ENCODE assay signal across 11 mouse cellular contexts in the genomic region with DNA sequence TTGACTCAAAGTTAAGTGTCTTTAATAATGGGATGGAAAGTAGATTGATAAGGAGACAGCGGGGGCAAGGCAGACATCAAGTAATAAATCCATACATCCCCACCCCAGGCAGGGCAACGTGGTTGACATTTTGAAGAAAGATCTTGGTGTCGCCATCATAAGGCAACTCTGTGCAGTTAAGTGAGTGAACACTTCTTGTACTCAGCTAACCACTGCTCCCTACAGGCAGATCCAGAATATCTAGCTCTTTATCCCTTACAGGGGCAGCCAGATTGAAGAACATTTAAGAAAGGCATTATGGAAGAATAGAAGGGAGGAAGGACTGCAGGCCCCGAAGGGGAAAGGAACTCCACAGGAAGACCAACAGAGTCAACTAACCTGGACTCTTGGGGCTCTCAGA. TPM values are rescaled to one million over a fixed set of nuclear protein-coding genes. Genes with fewer than 3 reads are reported as not detected.
A peak's percentile ranks its signal among the peaks of the same experiment; 100 is the strongest.
DNase-seq lines count a peak whose midpoint lies in the region; ATAC-seq and TF ChIP-seq lines count a peak whose summit lies in the region.
"Had no signal": no experiment of that assay in that cellular context is flagged by ENCODE, and none has a peak within 500 bp of the region (broad histone marks: within the 10 kb centered on the region; RNA-seq: fewer than 3 reads in every experiment).

No protein-coding gene starts in this region.

- no peak overlapping the region for H3K9ac ChIP-seq in heart, adult 2 months (ENCODE audit: low read depth, low read length)
- no peak overlapping the region for H3K9ac ChIP-seq in CH12.LX (ENCODE audit: insufficient read depth, low read depth)
- no peak overlapping the region for H3K9ac ChIP-seq in heart, embryonic 13.5 days
- H3K9ac ChIP-seq: liver, embryonic 13.5 days had no signal

- intact Hi-C loops in heart, adult 2 months (cut with DNase I), result loop anchor here (1.0 to 5.0 kb wide), 2 partner anchors 42 to 162 kb away; no protein-coding TSS in a partner anchor
- intact Hi-C loops in heart, postnatal 25 days (cut with DNase I), result loop anchor here (2.0 to 5.0 kb wide), 3 partner anchors 42 to 163 kb away; no protein-coding TSS in a partner anchor

- peak; percentile 76 for TF ChIP-seq CTCF in heart, adult 2 months (IDR thresholded peaks at IDR 0.05)
- peak in 1 of 2 experiments; percentile 59; a peak in 2 of 4 replicates for TF ChIP-seq CTCF in CH12.LX (conservative IDR thresholded peaks at IDR 0.05 in 1 of 2, IDR thresholded peaks at IDR 0.05 in 1 of 2; ENCODE audit: low read depth in 2 of 2, low read length in 2 of 2)
- TF ChIP-seq CTCF in thymus, adult 2 months (IDR thresholded peaks at IDR 0.05; ENCODE audit: borderline replicate concordance, control insufficient read depth, extremely low read depth, insufficient read depth, low read length, poor library complexity), result no peak

- dilution Hi-C loops in CH12.LX (cut with MboI; ENCODE audit: extremely low pct_ligation_motif_present, extremely low pct_unique_long_range_greater_than_20kb, low sequenced_read_pairs), result no loop called here

- peaks cover 4% of the 10 kb centered on the region; the same call in 1 of the 2 replicates for H3K36me3 ChIP-seq in heart, adult 2 months (ENCODE audit: control insufficient read depth, insufficient read depth, low read length)
- no peaks in the 10 kb centered on the region for H3K36me3 ChIP-seq in CH12.LX (replicated peaks in 1 of 2; ENCODE audit: control insufficient read depth in 1 of 2, insufficient read depth in 1 of 2, low read length in 1 of 2)
- no peaks in the 10 kb centered on the region for H3K36me3 ChIP-seq in heart, embryonic 13.5 days
- no peaks in the 10 kb centered on the region for H3K36me3 ChIP-seq in thymus, adult 2 months (ENCODE audit: control insufficient read depth, insufficient read depth, low read length)

- peak; percentile 54 for TF ChIP-seq RAD21 in CH12.LX (IDR thresholded peaks at IDR 0.05; ENCODE audit: low read depth, low read length)

- no peaks in the 10 kb centered on the region for H3K79me2 ChIP-seq in heart, adult 2 months (replicated peaks; ENCODE audit: control insufficient read depth, insufficient read depth, low read length)
- H3K79me2 ChIP-seq in CH12.LX (replicated peaks; ENCODE audit: control insufficient read depth, extremely low read depth, insufficient read depth, poor library complexity, severe bottlenecking), result no peaks in the 10 kb centered on the region

- 59% methylated on average over 4 of the region's 4 CpGs for WGBS in heart, adult 2 months
- WGBS in heart, embryonic 13.5 days, result 64% methylated on average over 4 of the region's 4 CpGs
- WGBS in thymus, adult 2 months, result 63% methylated on average over 4 of the region's 4 CpGs

- TF ChIP-seq EP300 in heart, adult 2 months (IDR thresholded peaks at IDR 0.05; ENCODE audit: insufficient read depth, low read depth, low read length), result no peak
- TF ChIP-seq EP300 in CH12.LX (IDR thresholded peaks at IDR 0.05; ENCODE audit: low read length), result no peak

- peak in 1 of 2 experiments; percentile 17 for DNase-seq in heart, adult 2 months
- DNase-seq in heart, postnatal 25 days (ENCODE audit: low spot score), result no peak
- no peak for DNase-seq in CH12.LX (ENCODE audit: extremely low read depth)
- peak; percentile 15 to 48 for DNase-seq in lung, adult 18-20 months
- DNase-seq in B cell, adult 2 months, result no peak
- no peak for DNase-seq in ovary, postnatal 36 days (ENCODE audit: low spot score)
- DNase-seq in thymus, adult 2 months, result no peak
- DNase-seq: liver, embryonic 13.5 days had no signal

- no peak overlapping the region for H3K4me3 ChIP-seq in heart, adult 2 months
- no peak overlapping the region for H3K4me3 ChIP-seq in CH12.LX (replicated peaks in 1 of 3; ENCODE audit: low read depth in 2 of 3, low read length in 2 of 3, poor library complexity in 1 of 3)
- H3K4me3 ChIP-seq in heart, embryonic 13.5 days, result no peak overlapping the region
- no peak overlapping the region for H3K4me3 ChIP-seq in thymus, adult 2 months (ENCODE audit: control insufficient read depth, insufficient read depth, low read length)
- H3K4me3 ChIP-seq: liver, embryonic 13.5 days had no signal

- no peaks in the 10 kb centered on the region for H3K9me3 ChIP-seq in CH12.LX (replicated peaks; ENCODE audit: low read length)
- H3K9me3 ChIP-seq in heart, embryonic 13.5 days, result no peaks in the 10 kb centered on the region
- H3K9me3 ChIP-seq: liver, embryonic 13.5 days had no signal

- H3K4me2 ChIP-seq in CH12.LX (ENCODE audit: insufficient read depth, low read depth, poor library complexity, severe bottlenecking), result no peak overlapping the region
- no peak overlapping the region for H3K4me2 ChIP-seq in heart, embryonic 13.5 days
- H3K4me2 ChIP-seq: liver, embryonic 13.5 days had no signal

- peaks cover 3% of the 10 kb centered on the region; the same call in 1 of the 2 replicates for H3K4me1 ChIP-seq in heart, adult 2 months (ENCODE audit: control insufficient read depth, insufficient read depth, low read length)
- 0 out of 4 replicates have a peak, but pooled peaks cover 0 to under 1% of the 10 kb centered on the region in 2 experiments for H3K4me1 ChIP-seq in CH12.LX (ENCODE audit: control insufficient read depth in 1 of 2, insufficient read depth in 2 of 2)
- peaks cover 60% of the 10 kb centered on the region for H3K4me1 ChIP-seq in heart, embryonic 13.5 days
- H3K4me1 ChIP-seq in thymus, adult 2 months (replicated peaks; ENCODE audit: control insufficient read depth, insufficient read depth, low read length), result no peaks in the 10 kb centered on the region

- in situ Hi-C loops in CH12.LX (cut with MboI; ENCODE audit: low pct_ligation_motif_present, low pct_unique_long_range_greater_than_20kb, low sequenced_read_pairs), result no loop called here

- no peak overlapping the region; the same call in 1 of the 2 replicates for H3K27ac ChIP-seq in heart, adult 2 months
- H3K27ac ChIP-seq in CH12.LX (ENCODE audit: insufficient read depth, low read depth), result no peak overlapping the region
- H3K27ac ChIP-seq in heart, embryonic 13.5 days (replicated peaks), result peak overlapping the region; percentile 74
- H3K27ac ChIP-seq in thymus, adult 2 months (ENCODE audit: control insufficient read depth, insufficient read depth, low read length), result no peak overlapping the region
- H3K27ac ChIP-seq: liver, embryonic 13.5 days had no signal

- TF ChIP-seq POLR2A in heart, adult 2 months (IDR thresholded peaks at IDR 0.05; ENCODE audit: insufficient read depth, low read depth, low read length), result no peak
- TF ChIP-seq POLR2A in CH12.LX (IDR thresholded peaks at IDR 0.05; ENCODE audit: low read depth, low read length), result no peak
- no peak for TF ChIP-seq POLR2A in thymus, adult 2 months (IDR thresholded peaks at IDR 0.05; ENCODE audit: control insufficient read depth, extremely low read depth, insufficient read depth, low read length, poor library complexity)

- ATAC-seq in heart, embryonic 13.5 days (ENCODE audit: extremely low read depth, insufficient number of reproducible peaks, low FRiP score, low TSS enrichment), result no peak
- ATAC-seq: CD4-positive, CD25-positive, alpha-beta regulatory T cell, adult 4 months had no signal

- H3K27me3 ChIP-seq in heart, adult 2 months (ENCODE audit: control insufficient read depth, insufficient read depth, low read length), result no peaks in the 10 kb centered on the region
- H3K27me3 ChIP-seq in CH12.LX (replicated peaks), result no peaks in the 10 kb centered on the region
- H3K27me3 ChIP-seq in heart, embryonic 13.5 days (replicated peaks), result no peaks in the 10 kb centered on the region
- no peaks in the 10 kb centered on the region for H3K27me3 ChIP-seq in thymus, adult 2 months (ENCODE audit: control insufficient read depth, insufficient read depth, low read length)
- H3K27me3 ChIP-seq: liver, embryonic 13.5 days had no signal

TF ChIP-seq in CH12.LX, 34 proteins besides CTCF, POLR2A, EP300 and RAD21:
- no peak for TF ChIP-seq SMC3 (IDR thresholded peaks at IDR 0.05; ENCODE audit: low read depth, low read length)
TF ChIP-seq in CH12.LX: peak in this region for 0.

RNA-seq across cellular contexts. Expression of a gene that starts 4.4 kb away (rescaled TPM):
- total RNA-seq in heart, adult 2 months (2021), result under 1 TPM; 0.14 to 0.16 TPM
- 0.14 and 0.23 TPM in 2 replicates for polyA plus RNA-seq in heart, adult 2 months (2012; rRNA removed)
- under 1 TPM in 1 of 2 experiments, not detected in 1; 0.28 TPM for total RNA-seq in heart, postnatal 25 days (2021)
- total RNA-seq in CH12.LX (2012; rRNA removed) (not detected in 2 replicates), CH12.LX (2014; rRNA removed) (not detected in 2 replicates)
- polyA plus RNA-seq in CH12.LX (2012; ENCODE audit: insufficient read length, low read depth), result not detected in 2 replicates
- polyA plus RNA-seq in heart, embryonic 13.5 days (2015; fragmentation: Nextera tagmentation; extraction: Ambion mirVana), result 0.70 and 1.4 TPM in 2 replicates
- polyA plus RNA-seq in thymus, adult 2 months (2012; rRNA removed), result 0.08 and 0.27 TPM in 2 replicates
- total RNA-seq: layer of hippocampus, adult 8-10 months had no signal
- polyA plus RNA-seq: CD4-positive, CD25-positive, alpha-beta regulatory T cell, adult 4 months had no signal

Comparison
In these comparisons a context has a peak if more than half of its experiments do, and no peak if none do; other contexts are left out.
1. DNase-seq: peak in lung, adult 18-20 months (2 of 2); none in heart, postnatal 25 days (single experiment), CH12.LX (single experiment), B cell, adult 2 months (0 of 2), ovary, postnatal 36 days (single experiment) and thymus, adult 2 months (single experiment).